Mouse (Mus musculus): ENCODE measurements around the gene Prss3. TPM values are rescaled to one million over a fixed set of nuclear protein-coding genes. Genes with fewer than 3 reads are reported as not detected.
"Not testable (repeated sequence)": the region's sequence is repeated elsewhere in the genome, so short reads cannot be mapped to it uniquely, and the experiment has no call there.

The Prss3 gene
- not detected for total RNA-seq (2021)
- long read RNA-seq, experiment 1, result 0 reads
- long read RNA-seq, experiment 2, result 0 reads

GRCm38 (mm10) chr6:41377578-41377977 lies at the start of gene Prss3:
Gene Prss3, minus strand, starts transcription at chr6:41377678.
- not testable (repeated sequence) for DNase-seq

DNA sequence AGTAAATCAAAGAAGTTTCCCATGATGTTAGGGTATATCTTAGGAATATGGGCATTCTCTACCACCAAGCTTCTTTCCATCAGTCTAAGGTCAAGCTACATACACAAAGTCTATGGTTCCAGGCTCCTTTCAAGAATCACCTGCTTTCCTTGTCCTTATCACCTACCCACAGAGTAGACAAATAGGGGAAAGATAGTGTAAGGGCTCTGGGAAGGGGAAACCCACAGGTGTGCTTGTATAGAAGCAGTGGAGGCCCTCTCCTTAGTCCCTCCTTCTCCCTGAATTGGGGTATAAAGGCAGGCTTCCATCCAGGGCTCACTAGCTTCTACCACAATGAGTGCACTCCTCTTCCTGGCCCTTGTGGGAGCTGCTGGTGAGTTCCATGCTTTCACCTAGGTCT lies 14.6 kb upstream of the Prss3 start, which contains the start of gene Gm5771:
Gm5771 (plus strand) TSS at position 301 of the 400 bp plus-strand sequence.
- not testable (repeated sequence) for DNase-seq

DNA sequence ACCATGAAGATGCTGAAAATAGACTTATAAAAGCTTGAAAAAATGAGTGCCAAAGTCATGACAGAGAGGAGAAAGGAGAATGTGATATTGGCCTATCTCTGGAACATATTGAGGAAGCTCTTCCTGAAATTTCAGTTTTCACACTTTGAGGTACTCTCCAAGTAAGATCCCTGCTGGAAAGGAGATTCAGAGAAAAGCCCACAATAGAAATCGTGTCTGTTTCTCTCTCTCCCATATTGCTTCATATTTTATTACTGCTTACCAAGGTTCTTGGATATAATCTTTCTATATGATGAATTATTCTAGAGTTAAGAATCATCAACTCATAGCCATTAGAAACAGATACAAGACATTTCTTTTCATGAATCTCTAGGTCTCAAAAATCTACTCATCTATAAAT lies 14.2 kb upstream of the Prss3 start:
- DNase-seq, result not testable (repeated sequence)

- DNase-seq, result no peak
Measured at GRCm38 (mm10) chr6:41386781-41387180, 9.3 kb upstream of the Prss3 start.

GRCm38 (mm10) chr6:41373772-41374171 lies 3.7 kb downstream of the Prss3 start:
- not testable (repeated sequence) for DNase-seq

DNA sequence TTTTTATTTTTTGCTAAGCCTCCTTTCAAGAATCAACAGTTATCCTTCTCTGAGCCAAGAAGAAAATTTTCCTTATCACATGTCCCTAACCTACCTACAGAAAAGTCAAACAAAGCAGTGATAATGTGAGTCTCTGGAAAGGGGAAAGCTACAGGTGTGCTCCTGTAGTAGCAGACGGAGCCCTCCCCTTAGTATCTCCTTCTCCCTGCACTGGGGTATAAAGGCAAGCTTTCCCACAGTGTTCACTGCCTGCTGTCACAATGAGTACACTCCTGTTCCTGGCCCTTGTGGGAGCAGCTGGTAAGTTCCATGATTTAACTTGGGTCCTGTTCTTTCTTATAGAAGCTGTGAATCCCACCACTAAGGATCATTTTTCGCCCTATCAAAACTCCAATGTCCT lies 23.5 kb downstream of the Prss3 start, which contains the start of gene Try10:
Try10 (plus strand) TSS at position 174 of the 400 bp plus-strand sequence.
- DNase-seq, result no peak

Other genes with a start within 250 kb of the Prss3 start
- not detected for gene Try4, start 75.4 kb downstream of the Prss3 start, total RNA-seq (2021)
- not detected for gene Try5, start 60.8 kb downstream of the Prss3 start, total RNA-seq (2021)
- gene Try10, start 23.6 kb downstream of the Prss3 start, total RNA-seq (2021), result not detected
- not detected for gene Gm5771, start 14.7 kb upstream of the Prss3 start, total RNA-seq (2021)
- not detected for gene Gm10334, start 68.5 kb upstream of the Prss3 start, total RNA-seq (2021)
- gene Prss1, start 81.3 kb upstream of the Prss3 start, total RNA-seq (2021), result not detected
- not detected for gene Prss2, start 144.1 kb upstream of the Prss3 start, total RNA-seq (2021)
- 10 to 100 TPM in 1 of 2 experiments, 1 to 10 TPM in 1; 8.8 to 17.4 TPM for gene Ephb6, start 227.8 kb upstream of the Prss3 start, total RNA-seq (2021)

Measured in adrenal gland, postnatal 10 days (tissue).